Mouse (Mus musculus): ENCODE measurements around the gene Ceacam20.

GRCm38 (mm10) chr7:19944709-19945108, 20.5 kb upstream of the Ceacam20 start:
- TF ChIP-seq POLR2A (IDR thresholded peaks at IDR 0.05; ENCODE audit: borderline replicate concordance, extremely low read depth, insufficient read depth, insufficient read length, poor library complexity, severe bottlenecking) (no peak), CTCF (IDR thresholded peaks at IDR 0.05; ENCODE audit: borderline replicate concordance, extremely low read depth, insufficient read depth, insufficient read length) (no peak)
